Mouse (Mus musculus) layer of hippocampus, adult 9-11 months (tissue): ENCODE data around the gene Kif1c.

Source experiments
- DNase-seq: peaks from one replicate; pipeline ENCODE4 v3.0.0; 2022

The Kif1c gene

GRCm38 (mm10) chr11:70699051-70699450 is 1.3 kb upstream of the Kif1c start:
- no peak for DNase-seq

- DNase-seq: peak; percentile 59
Measured at GRCm38 (mm10) chr11:70700613-70701012, 265 bp downstream of the Kif1c start.

- no peak for DNase-seq
Measured at GRCm38 (mm10) chr11:70701221-70701955, 1.0 kb downstream of the Kif1c start.

GRCm38 (mm10) chr11:70701984-70702733 is 1.8 kb downstream of the Kif1c start:
- DNase-seq: no peak

GRCm38 (mm10) chr11:70702781-70703180 is 2.4 kb downstream of the Kif1c start:
- no peak for DNase-seq

- DNase-seq: no peak
Measured at GRCm38 (mm10) chr11:70706127-70706526, 5.8 kb downstream of the Kif1c start.

GRCm38 (mm10) chr11:70711026-70711425 is 10.7 kb downstream of the Kif1c start:
- DNase-seq: peak; percentile 84

- DNase-seq: no peak
Measured at GRCm38 (mm10) chr11:70713222-70713621, 12.9 kb downstream of the Kif1c start.

GRCm38 (mm10) chr11:70715832-70716231 is 15.5 kb downstream of the Kif1c start:
- no peak for DNase-seq

GRCm38 (mm10) chr11:70718481-70718880 is 18.1 kb downstream of the Kif1c start:
- DNase-seq: no peak

- peak; percentile 48 for DNase-seq
Measured at GRCm38 (mm10) chr11:70720567-70720966, 20.2 kb downstream of the Kif1c start.

GRCm38 (mm10) chr11:70721072-70721471 is 20.7 kb downstream of the Kif1c start:
- DNase-seq: no peak

GRCm38 (mm10) chr11:70724706-70725105 is 24.4 kb downstream of the Kif1c start:
- DNase-seq: no peak

GRCm38 (mm10) chr11:70726585-70726984 is 26.2 kb downstream of the Kif1c start:
- no peak for DNase-seq

GRCm38 (mm10) chr11:70727385-70727784 is 27.0 kb downstream of the Kif1c start:
- DNase-seq: no peak

- no peak for DNase-seq
Measured at GRCm38 (mm10) chr11:70730427-70731038, 30.2 kb downstream of the Kif1c start.

- peak; percentile 48 for DNase-seq
Measured at GRCm38 (mm10) chr11:70731178-70731577, 30.8 kb downstream of the Kif1c start.

- no peak for DNase-seq
Measured at GRCm38 (mm10) chr11:70733256-70733655, 32.9 kb downstream of the Kif1c start.

GRCm38 (mm10) chr11:70737749-70738148 is 37.4 kb downstream of the Kif1c start:
- no peak for DNase-seq

GRCm38 (mm10) chr11:70741603-70742002 is 41.3 kb downstream of the Kif1c start:
- no peak for DNase-seq

- peak; percentile 39 for DNase-seq
Measured at GRCm38 (mm10) chr11:70742117-70742516, 41.8 kb downstream of the Kif1c start.

GRCm38 (mm10) chr11:70742581-70743459 is 42.5 kb downstream of the Kif1c start:
- peak; percentile 75 for DNase-seq

- no peak for DNase-seq
Measured at GRCm38 (mm10) chr11:70745636-70746035, 45.3 kb downstream of the Kif1c start.
